Mouse (Mus musculus) thymus, postnatal 25 days (tissue): ENCODE data around the gene D630003M21Rik.

Source experiments
- DNase-seq: peaks from one replicate; pipeline ENCODE4 v3.0.0; 2022

The D630003M21Rik gene

DNA sequence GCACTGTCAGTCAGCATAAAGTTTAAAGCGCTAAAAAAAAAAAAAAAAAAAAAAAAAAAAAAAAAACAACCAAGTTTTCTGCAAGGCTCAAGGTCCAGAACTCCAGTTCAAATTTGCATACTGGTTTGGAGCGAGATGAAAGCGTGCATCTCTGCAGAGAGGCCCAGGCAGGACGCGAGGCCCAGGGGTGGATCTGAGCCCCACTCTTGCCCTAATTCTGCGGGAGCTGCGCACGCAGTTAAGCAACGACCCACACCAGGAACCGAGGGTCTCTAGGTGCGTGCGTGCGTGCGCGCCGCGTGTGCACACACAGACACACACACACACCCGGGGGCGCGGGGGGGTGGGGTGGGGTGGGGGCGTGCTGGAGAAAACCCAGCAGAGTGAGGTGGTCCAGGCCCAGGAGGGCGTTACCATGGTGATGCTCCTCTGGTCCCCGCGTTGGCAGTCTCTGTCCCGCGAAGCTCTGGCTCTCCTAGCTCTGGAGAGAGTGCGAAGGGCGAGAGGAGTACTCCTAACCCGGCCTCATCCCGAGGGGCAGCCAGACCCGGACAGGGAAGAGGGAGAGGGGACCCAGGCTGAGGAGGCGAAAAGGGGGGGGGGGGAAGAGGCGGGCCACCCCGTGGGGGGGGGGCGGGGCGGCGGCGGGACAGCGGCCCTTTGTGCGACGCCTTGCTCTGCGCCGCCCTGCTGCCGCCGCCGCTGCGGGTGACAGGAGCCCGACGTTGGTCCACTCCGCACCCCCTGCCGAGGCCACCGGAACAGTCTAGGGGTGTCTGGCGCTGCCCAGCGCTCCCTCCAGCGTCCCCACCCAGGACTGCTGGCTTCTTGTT lies at the start of gene D630003M21Rik:
Gene D630003M21Rik (minus strand): TSS at position 553 of the 833 bp plus-strand sequence.
- DNase-seq = no peak

DNA sequence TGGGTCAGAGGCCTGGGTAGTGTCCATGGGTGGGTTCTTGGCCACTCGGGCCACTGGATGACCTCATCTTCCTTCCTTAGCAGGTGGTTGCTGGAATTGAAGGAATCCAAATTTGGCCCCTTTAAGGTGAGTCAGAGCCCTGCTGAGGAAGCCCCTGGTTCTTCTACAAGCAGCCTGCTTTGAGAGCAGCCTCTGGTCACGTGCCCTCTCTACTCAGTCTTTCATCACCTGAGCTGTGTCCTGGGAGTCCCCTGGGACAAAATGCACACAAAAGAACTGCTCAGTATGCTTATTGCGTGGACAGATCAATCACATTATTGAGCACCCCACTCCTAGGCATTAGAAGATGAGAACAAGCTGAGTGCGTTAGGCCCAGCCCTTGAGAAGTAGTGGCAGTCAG lies 47.9 kb upstream of the D630003M21Rik start:
- DNase-seq = no peak

- DNase-seq = no peak
Measured at GRCm38 (mm10) chr2:158276451-158276850, 47.4 kb upstream of the D630003M21Rik start.

DNA sequence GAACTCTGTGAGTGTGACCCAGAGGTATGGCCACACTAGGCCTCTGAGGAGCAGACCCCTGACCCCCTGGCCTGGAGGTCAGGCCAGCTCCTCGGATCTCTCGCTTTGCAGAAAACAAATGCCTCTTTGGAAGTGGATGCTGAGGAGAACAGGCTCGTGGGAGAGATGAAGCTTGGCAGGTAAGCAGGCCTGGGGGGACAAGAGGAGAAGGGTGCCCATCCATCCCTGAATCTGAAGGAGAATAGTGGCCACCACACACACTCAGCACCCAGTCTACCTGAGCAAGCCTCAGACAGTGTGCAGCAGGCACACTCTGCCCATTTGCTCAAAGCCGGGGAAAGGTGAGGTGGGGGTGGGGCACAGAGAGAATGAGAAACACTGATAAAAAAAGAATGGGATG lies 46.8 kb upstream of the D630003M21Rik start:
- DNase-seq = no peak

DNA sequence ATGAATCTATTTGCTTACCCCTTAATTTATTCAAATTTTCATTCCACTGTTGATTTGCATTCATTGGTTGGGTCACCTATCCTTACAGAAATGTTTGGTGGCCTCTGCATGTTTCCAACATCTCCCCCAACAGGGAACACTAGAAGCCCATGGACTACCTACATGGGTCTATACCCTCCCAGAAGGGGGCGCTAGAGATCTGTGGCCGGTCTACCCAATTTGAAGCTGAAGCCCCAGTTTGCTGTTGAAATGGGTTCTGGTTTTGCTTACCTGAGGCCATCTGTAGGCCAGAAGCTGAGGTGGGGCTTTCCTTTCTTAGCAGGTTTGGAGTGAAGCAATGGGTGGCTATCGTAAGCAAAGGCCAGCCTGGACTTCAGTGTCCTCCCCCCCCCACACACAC lies 46.3 kb upstream of the D630003M21Rik start:
- DNase-seq = no peak

DNA sequence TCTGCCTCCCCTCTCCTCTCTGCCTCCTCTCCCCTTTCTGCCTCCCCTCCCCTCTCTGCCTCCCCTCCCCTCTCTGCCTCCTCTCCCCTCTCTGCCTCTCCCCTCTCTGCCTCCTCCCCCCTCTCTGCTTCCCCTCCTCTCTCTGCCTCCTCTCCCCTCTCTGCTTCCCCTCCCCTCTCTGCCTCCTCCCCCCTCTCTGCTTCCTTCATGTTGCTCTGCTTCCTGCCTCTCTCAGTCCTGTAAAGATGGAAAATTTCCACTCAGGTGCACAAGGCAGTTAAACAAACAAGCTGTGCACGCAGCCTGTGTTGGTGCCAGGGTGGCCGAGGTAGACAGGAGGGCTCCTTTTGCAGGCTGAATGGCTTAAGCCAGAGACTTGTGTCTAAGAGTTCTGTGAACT lies 44.6 kb upstream of the D630003M21Rik start:
- peak; percentile 42 for DNase-seq

GRCm38 (mm10) chr2:158270017-158270416 lies 41.0 kb upstream of the D630003M21Rik start:
- DNase-seq = no peak

DNA sequence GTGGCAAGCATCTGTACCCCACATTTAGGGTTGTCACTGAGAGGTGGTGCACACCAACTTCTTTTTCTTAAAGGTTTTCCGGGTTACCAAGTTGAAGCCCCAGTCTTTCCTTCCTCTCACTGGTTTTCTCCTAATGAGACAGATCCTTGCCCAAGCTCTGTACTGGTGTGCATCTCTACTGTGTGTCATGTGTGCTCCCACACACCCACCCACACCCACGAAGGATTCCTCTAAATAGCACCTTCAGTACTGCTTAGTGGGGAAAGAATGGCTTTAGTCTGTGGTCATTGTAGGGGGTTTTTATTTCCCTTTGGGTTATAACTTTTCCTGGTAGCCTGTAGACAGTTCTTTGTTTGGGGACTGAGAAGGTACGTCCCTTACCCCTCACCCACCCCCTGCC lies 35.9 kb upstream of the D630003M21Rik start:
- no peak for DNase-seq

DNA sequence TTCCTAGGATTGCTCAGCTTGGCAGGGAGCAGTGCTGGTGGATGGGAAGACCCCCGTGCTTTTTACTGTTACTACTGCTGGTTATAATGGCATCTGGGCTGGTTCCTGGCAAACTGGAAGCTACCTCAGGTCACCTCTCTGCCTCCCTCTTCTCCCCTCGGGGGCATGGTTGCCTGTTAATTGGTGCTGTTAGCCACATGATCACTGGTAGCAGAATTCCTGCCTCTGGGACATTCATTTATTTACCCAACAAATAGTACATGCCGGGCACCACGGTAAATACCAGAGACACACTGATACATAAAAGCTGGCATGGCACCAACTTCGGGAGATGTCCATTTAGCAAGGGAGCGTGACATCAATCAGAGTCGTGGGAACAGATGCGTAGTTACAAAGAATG lies 30.5 kb upstream of the D630003M21Rik start:
- DNase-seq = no peak

GRCm38 (mm10) chr2:158258781-158259180 lies 29.8 kb upstream of the D630003M21Rik start:
- DNase-seq = peak; percentile 68

- DNase-seq = no peak
Measured at GRCm38 (mm10) chr2:158258005-158258418, 29.0 kb upstream of the D630003M21Rik start, which contains the start of gene Bpi. Gene Bpi, plus strand, starts transcription at chr2:158258094.

- no peak for DNase-seq
Measured at GRCm38 (mm10) chr2:158256894-158257293, 27.9 kb upstream of the D630003M21Rik start.

DNA sequence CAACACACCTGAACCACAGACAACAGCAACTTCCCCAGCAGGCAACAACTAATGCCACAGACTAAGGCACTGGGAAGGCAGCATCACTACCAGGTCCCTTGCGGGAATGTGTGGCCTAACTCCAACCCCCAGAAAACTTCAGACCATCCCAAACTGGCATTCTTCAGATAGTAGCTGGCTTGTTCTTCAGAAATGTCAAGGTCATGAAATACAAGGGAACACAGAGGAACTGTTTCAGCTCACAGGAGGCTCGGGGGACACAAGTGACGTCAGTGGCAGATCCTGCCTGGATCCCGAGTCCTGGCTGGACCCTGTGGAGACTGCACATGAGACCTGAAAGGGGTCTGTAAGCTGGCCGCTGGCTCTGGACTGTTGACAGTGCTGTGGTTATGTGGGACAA lies 24.8 kb upstream of the D630003M21Rik start:
- no peak for DNase-seq

DNA sequence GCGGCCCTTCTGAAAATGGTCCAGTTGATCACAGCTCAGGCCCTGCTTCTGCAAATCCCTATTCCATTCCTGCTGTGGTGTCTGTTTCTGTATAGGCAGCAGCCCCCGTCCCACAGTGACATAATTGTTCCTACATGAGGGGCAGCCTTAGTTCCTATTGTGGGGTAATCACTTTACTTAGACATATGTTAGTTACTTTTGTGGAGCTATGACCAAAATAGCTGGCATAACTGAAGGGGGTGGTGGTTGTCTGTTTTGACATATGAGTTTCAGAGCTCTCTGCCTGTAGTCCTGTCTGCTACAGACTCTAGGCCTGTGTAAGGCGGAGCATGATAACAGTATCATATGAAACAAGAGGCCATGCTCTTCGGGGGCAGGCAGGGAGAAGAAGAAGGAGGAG lies 21.5 kb upstream of the D630003M21Rik start:
- no peak for DNase-seq

DNA sequence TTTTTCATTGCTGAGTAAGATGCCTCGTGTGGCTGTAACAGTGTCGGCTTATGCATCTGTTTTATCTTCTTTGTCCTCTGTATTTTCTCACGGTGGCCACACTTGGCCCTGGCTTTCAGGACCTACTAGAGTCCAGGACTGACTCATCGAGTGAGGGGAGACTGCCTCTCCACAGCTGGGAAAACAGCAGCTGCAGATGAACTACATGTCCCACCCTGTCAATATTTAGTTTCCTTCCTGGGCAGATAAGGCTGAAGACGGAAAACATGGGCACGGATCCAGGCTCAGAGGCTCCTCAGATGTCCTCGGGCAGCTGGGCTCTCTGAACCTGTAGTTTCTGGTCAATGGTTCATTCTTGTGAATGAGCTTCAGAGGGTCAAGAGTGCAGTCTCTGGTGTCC lies 19.3 kb upstream of the D630003M21Rik start:
- DNase-seq = no peak

DNA sequence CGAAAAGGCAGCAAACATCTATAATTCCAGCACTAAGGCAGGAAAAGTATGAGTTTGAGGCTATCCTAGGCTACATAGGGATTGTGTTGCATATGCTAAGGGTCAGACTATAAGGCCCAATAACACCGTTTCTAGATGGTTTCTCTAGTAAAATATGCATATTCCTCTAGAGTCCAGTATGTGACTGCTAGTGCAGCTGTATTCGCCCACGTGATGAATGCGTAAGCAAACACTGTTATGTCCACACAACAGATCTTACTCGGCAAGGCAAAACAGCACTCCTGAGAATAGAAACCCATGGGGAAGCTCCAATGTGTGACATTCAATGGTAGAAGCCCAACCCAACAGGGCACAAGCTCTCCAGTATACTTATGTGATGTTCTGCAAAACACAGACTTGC lies 18.8 kb upstream of the D630003M21Rik start:
- DNase-seq = no peak

DNA sequence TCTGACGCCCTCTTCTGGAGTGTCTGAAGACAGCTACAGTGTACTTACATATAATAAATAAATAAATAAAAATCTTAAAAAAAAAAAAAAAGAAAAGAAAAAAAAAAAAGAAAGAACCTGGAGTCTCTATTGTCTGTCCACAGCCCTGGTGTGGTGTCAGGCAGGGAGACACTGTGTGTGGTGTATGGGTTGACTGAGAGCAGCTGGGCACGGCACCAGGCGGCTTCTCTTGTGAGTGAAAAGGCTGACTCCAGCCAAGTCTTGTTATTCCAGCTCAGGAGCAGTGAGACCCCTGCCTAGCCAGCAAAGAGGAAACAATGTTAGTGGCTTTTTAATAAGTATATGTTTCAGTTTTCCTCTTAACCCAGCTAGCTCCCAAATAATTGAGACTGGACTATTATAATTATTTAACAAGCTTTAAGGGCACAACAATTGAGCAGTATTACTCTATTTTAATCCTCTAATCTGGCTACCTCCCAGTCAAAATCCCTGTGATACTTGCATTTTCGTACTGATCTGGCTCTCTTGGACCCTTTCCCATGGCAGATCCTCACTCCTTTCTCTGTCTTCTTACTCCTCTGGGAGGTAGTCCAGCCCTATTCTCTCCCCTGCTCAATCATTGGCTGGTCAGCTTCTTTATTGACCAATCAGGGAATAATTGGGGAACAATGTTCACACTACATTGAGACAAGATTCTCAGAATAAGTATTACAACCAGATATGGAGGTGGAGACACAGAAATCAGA lies 16.2 kb upstream of the D630003M21Rik start:
- DNase-seq = no peak

DNA sequence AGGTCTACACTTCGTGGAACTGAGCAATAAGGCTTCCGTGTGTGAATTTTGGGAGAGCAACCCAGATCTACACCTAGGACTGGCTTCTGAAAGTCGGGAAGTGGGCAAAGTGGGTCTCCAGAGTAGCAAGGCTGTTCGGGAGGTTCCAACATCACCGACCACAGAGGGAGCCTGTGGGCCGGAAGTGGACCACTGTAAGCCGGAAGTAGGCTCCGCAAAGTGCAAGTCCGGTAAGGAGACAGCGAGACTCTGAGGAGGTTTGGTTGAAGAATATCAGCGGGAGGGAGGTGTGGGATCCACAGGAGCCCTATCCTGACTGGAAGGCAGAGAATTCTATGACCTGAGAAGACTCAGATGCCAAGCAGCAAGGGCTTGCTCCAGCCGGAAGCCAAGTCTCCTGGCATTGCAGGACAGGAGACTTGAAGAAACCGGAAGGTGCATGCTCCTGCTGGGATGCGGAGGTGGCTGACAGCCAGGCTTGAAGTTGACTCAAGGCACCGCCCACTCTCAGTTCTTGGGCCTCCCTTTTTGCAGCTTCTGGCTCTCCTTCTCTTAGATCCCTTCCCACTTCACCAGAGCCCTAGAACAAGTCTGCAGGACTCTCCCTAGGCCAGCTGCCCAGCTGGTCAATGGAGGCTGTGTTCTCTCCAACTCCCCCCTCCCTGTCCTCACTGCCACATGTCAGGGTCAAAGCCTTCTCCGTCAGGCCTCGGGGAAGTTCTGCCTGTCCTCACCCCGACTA lies 14.3 kb upstream of the D630003M21Rik start:
- no peak for DNase-seq

DNA sequence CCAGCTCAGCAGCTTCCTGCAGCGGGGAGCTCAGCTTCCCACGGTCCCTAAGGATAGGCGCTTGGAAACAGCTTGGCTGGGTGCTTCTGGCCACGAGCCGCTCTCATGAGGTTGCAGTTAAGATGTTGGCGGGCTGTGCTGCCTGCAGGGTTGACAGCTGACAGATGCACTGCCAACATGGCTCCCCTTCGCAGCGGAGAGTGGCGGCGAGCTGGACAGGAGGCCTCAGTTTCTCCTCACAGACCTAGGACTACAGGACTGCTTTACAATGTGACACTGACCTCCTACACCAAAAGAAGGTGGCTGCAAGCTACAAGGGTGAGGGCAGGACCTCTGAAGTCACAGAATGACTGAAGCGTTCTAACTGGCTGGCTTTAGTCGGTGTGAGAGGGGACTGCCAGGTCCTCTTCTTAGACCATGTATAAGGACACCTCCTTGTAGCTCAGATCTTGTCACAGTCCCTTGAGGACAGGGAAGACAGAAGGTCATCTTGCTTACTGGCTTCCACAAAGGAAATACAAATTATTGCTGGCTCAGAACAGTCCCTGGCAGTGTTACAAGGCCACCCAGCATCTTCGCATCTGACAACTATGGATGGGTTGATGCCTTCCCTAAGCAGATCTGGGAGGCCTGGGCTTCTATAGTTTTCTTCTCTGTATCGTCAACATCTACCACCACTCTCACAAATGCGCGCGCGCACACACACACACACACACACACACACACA lies 13.3 kb upstream of the D630003M21Rik start:
- DNase-seq = no peak

DNA sequence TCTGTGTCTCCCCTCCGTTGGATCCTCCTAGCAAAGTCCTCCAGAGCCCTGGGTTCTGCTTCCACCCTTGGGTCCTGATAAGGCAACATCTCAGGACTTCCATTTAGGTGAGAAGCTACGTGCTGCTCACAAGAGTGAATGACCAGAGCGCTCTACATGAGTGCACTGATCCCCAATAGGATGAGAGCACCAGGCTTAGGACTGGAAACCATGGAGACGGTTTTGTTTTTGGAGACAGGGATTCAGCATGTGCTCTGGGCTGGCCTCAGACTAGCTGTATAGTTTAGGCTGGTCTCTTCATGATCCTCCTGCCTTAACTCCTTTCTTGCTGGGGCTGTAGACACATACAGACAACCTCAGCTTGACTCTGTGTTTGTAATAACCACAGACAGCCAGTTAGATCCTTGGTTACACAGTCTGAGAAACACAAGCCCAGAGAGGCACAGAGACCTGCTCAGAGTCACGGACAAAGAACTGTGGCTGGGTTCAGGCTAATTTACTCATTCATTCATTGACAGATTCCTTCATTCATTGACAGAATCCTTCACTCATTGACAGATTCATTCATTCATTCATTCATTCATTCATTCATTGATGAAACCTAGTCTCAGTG lies 12.2 kb upstream of the D630003M21Rik start:
- no peak for DNase-seq

- DNase-seq = no peak
Measured at GRCm38 (mm10) chr2:158238101-158238500, 9.1 kb upstream of the D630003M21Rik start.

DNA sequence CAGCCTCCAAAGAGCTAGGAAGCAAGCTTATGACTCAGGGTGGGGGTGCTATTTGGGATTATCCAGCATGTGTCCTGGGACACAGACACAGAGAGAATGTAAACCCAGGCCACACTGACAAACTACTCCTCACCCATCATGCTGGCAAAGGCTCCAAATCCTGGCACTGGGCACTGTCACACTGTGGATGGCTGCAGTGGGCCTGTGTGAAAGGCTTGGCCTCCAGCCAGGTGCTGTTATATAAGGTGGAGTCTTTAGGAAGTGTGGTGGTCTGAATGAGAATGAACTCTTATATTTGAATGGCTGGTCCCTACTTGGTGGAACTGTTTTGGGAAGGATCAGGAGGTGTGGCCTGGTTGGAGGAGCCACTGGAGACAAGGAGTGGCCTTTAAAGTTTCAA lies 7.7 kb upstream of the D630003M21Rik start:
- DNase-seq = no peak
